Mouse (Mus musculus) activated CD4-positive, CD25-positive, alpha-beta regulatory T cell, adult 9 weeks (primary cell): Measurements from ENCODE around the gene Tmem210. TPM values are rescaled to one million over a fixed set of nuclear protein-coding genes. Genes with fewer than 3 reads are reported as not detected.

Source experiments
- polyA plus RNA-seq: library from polyadenylated mRNA; unstranded; fragments of 100-300 nt; shearing (Covaris generic); gene quantifications from one replicate; pipeline ENCODE4 v1.2.1, GENCODE M21; 2017

Tmem210 gene
- not detected for polyA plus RNA-seq

GRCm38 (mm10) chr2:25287927-25288649, at the start of gene Tmem210:
Tmem210 (plus strand) TSS chr2:25288145.

GRCm38 (mm10) chr2:25242101-25242506, 45.8 kb upstream of the Tmem210 start, which contains the start of the genes Rnf208 and Cysrt1:
Rnf208 (plus strand) TSS chr2:25242255.
Cysrt1 (minus strand) TSS chr2:25242452.

GRCm38 (mm10) chr2:25246183-25247072, 41.5 kb upstream of the Tmem210 start, which contains the start of gene AL732309.1:
AL732309.1 (minus strand) TSS chr2:25246863.

GRCm38 (mm10) chr2:25255284-25255779, 32.6 kb upstream of the Tmem210 start, which contains the start of gene Tmem203:
Tmem203 (plus strand) TSS chr2:25255439.

GRCm38 (mm10) chr2:25262291-25262767, 25.6 kb upstream of the Tmem210 start, which contains the start of gene Tprn:
Tprn (plus strand) TSS chr2:25262618.

GRCm38 (mm10) chr2:25271827-25272511, 16.0 kb upstream of the Tmem210 start, which contains the start of the genes Ssna1 and Anapc2:
Ssna1 (minus strand) TSS chr2:25272438.
Anapc2 (plus strand) TSS chr2:25272478.

GRCm38 (mm10) chr2:25289651-25290050, 1.7 kb downstream of the Tmem210 start, which contains the start of gene Lrrc26:
Lrrc26 (plus strand) TSS chr2:25289915.

GRCm38 (mm10) chr2:25318971-25319773, 31.2 kb downstream of the Tmem210 start, which contains the start of gene Grin1:
Grin1 (minus strand) TSS chr2:25319187.

GRCm38 (mm10) chr2:25332286-25333160, 44.6 kb downstream of the Tmem210 start, which contains the start of gene Man1b1:
Man1b1 (plus strand) TSS chr2:25332338.

Other genes starting within 250 kb of the Tmem210 start
- 30.6 TPM for gene Nsmf, start 233.8 kb upstream of the Tmem210 start, polyA plus RNA-seq
- 0.48 TPM for gene Entpd8, start 207.8 kb upstream of the Tmem210 start, polyA plus RNA-seq
- 13.2 TPM for gene Noxa1, start 193.0 kb upstream of the Tmem210 start, polyA plus RNA-seq
- gene Nrarp, start 107.4 kb upstream of the Tmem210 start, polyA plus RNA-seq, result not detected
- gene Tor4a, start 91.3 kb upstream of the Tmem210 start, polyA plus RNA-seq, result 153 TPM
- 167 TPM for gene Nelfb, start 76.7 kb upstream of the Tmem210 start, polyA plus RNA-seq
- gene Stpg3, start 73.5 kb upstream of the Tmem210 start, polyA plus RNA-seq, result not detected
- not detected for gene Fam166a, start 69.4 kb upstream of the Tmem210 start, polyA plus RNA-seq
- gene Tubb4b, start 63.4 kb upstream of the Tmem210 start, polyA plus RNA-seq, result 235 TPM
- not detected for gene Slc34a3, start 53.8 kb upstream of the Tmem210 start, polyA plus RNA-seq
- gene Rnf224, start 51.4 kb upstream of the Tmem210 start, polyA plus RNA-seq, result not detected
- gene Rnf208, start 45.9 kb upstream of the Tmem210 start, polyA plus RNA-seq, result not detected
- gene Cysrt1, start 45.7 kb upstream of the Tmem210 start, polyA plus RNA-seq, result not detected
- gene AL732309.1, start 41.3 kb upstream of the Tmem210 start, polyA plus RNA-seq, result 10.4 TPM
- gene Tmem203, start 32.7 kb upstream of the Tmem210 start, polyA plus RNA-seq, result 16.9 TPM
- 3.8 TPM for gene Tprn, start 25.5 kb upstream of the Tmem210 start, polyA plus RNA-seq
- gene Ssna1, start 15.7 kb upstream of the Tmem210 start, polyA plus RNA-seq, result 144 TPM
- 106 TPM for gene Anapc2, start 15.7 kb upstream of the Tmem210 start, polyA plus RNA-seq
- gene Lrrc26, start 1.8 kb downstream of the Tmem210 start, polyA plus RNA-seq, result not detected
- gene Grin1, start 31.0 kb downstream of the Tmem210 start, polyA plus RNA-seq, result 0.11 TPM
- gene Man1b1, start 44.2 kb downstream of the Tmem210 start, polyA plus RNA-seq, result 24.2 TPM
- 25.1 TPM for gene Dpp7, start 68.2 kb downstream of the Tmem210 start, polyA plus RNA-seq
- gene Uap1l1, start 77.5 kb downstream of the Tmem210 start, polyA plus RNA-seq, result 19.7 TPM
- gene Sapcd2, start 84.2 kb downstream of the Tmem210 start, polyA plus RNA-seq, result 0.39 TPM
- gene Entpd2, start 107.7 kb downstream of the Tmem210 start, polyA plus RNA-seq, result 0.56 TPM
- gene Npdc1, start 111.2 kb downstream of the Tmem210 start, polyA plus RNA-seq, result 3.4 TPM
- gene Fut7, start 135.1 kb downstream of the Tmem210 start, polyA plus RNA-seq, result 11.3 TPM
- 24.7 TPM for gene Abca2, start 140.6 kb downstream of the Tmem210 start, polyA plus RNA-seq
- gene Clic3, start 168.7 kb downstream of the Tmem210 start, polyA plus RNA-seq, result 4.6 TPM
- gene Paxx, start 172.9 kb downstream of the Tmem210 start, polyA plus RNA-seq, result 96.1 TPM
- gene Ptgds, start 181.9 kb downstream of the Tmem210 start, polyA plus RNA-seq, result not detected
- not detected for gene Lcn12, start 205.8 kb downstream of the Tmem210 start, polyA plus RNA-seq
- gene Fbxw5, start 212.6 kb downstream of the Tmem210 start, polyA plus RNA-seq, result 115 TPM
- 10.0 TPM for gene C8g, start 213.6 kb downstream of the Tmem210 start, polyA plus RNA-seq